Mouse (Mus musculus): ENCODE results near the gene Qsox2. TPM values are rescaled to one million over a fixed set of nuclear protein-coding genes. Genes with fewer than 3 reads are reported as not detected.

Gene Qsox2
- polyA plus RNA-seq, 2 experiments: 16.1 to 22.4 TPM

DNA sequence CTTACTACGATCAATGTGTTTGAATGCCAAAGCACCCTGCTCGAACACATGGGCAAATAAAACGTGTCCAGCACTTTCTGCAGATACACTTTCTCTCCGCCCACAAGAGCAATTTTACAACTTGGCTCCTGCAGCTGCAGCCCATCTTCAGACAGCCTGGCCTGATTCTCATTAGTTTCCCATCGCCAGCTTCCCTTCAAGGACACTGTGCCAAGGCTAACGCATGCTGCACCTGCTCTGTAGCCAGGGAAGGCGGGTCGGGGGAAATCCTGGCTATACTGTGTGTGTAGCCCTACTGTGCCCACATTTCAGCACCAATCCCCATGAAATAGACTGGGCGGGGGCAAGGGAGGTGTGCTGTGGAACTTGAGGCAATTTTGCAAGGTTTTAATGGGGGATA is 3.0 kb upstream of the Qsox2 start:
- Histone ChIP-seq H3K27me3 (ENCODE audit: control insufficient read depth, insufficient read depth, low read length) (no peaks in the 10 kb centered on the region), H3K9ac (ENCODE audit: low read depth, low read length, severe bottlenecking) (no peak overlapping the region), H3K4me1 (ENCODE audit: control insufficient read depth, insufficient read depth, low read length) (peaks cover 19% of the 10 kb centered on the region), H3K9me3 (ENCODE audit: control insufficient read depth, low read length) (no peaks in the 10 kb centered on the region), H3K27ac (replicated peaks; ENCODE audit: low read depth, low read length) (no peak overlapping the region), H3K36me3 (ENCODE audit: control insufficient read depth, insufficient read depth, low read length) (no peaks in the 10 kb centered on the region), H3K4me2 (replicated peaks; ENCODE audit: low read depth, low read length, severe bottlenecking) (no peak overlapping the region), H3K4me3 (replicated peaks; ENCODE audit: low read length) (no peak overlapping the region)
- WGBS: 26% methylated on average over 9 of the region's 9 CpGs
- ATAC-seq (ENCODE audit: low FRiP score, low read depth) (no peak), DNase-seq (ENCODE audit: low spot score) (no peak)
- no peak for TF ChIP-seq POLR2A (IDR thresholded peaks at IDR 0.05; ENCODE audit: borderline replicate concordance, extremely low read depth, insufficient read depth, insufficient read length)

- no peaks in the 10 kb centered on the region for H3K27me3 ChIP-seq (ENCODE audit: control insufficient read depth, insufficient read depth, low read length)
- H3K4me2 ChIP-seq (replicated peaks; ENCODE audit: low read depth, low read length, severe bottlenecking): peak overlapping the region; percentile 85
- DNase-seq (ENCODE audit: low spot score): no peak
- under 1% methylated on average over 44 of the region's 51 CpGs for WGBS
- peak overlapping the region; percentile 61; the same call in 1 of the 2 replicates for H3K27ac ChIP-seq (replicated peaks; ENCODE audit: low read depth, low read length)
- H3K4me1 ChIP-seq (ENCODE audit: control insufficient read depth, insufficient read depth, low read length): peaks cover 19% of the 10 kb centered on the region
- no peaks in the 10 kb centered on the region for H3K36me3 ChIP-seq (ENCODE audit: control insufficient read depth, insufficient read depth, low read length)
- TF ChIP-seq POLR2A (IDR thresholded peaks at IDR 0.05; ENCODE audit: borderline replicate concordance, extremely low read depth, insufficient read depth, insufficient read length): no peak
- H3K4me3 ChIP-seq (replicated peaks; ENCODE audit: low read length): peak overlapping the region; percentile 89
- H3K9me3 ChIP-seq (ENCODE audit: control insufficient read depth, low read length): no peaks in the 10 kb centered on the region
- ATAC-seq (ENCODE audit: low FRiP score, low read depth): peak; percentile 53
- peak overlapping the region; percentile 75 for H3K9ac ChIP-seq (ENCODE audit: low read depth, low read length, severe bottlenecking)
These were observed 540 bp downstream of the Qsox2 start for GRCm38 (mm10) chr2:26236681-26237289.

GRCm38 (mm10) chr2:26234771-26235170 is 2.6 kb downstream of the Qsox2 start:
- H3K9ac ChIP-seq (ENCODE audit: low read depth, low read length, severe bottlenecking): no peak overlapping the region
- ATAC-seq (ENCODE audit: low FRiP score, low read depth): no peak
- no peak for TF ChIP-seq POLR2A (IDR thresholded peaks at IDR 0.05; ENCODE audit: borderline replicate concordance, extremely low read depth, insufficient read depth, insufficient read length)
- DNase-seq (ENCODE audit: low spot score): no peak
- H3K4me3 ChIP-seq (replicated peaks; ENCODE audit: low read length): no peak overlapping the region
- H3K27me3 ChIP-seq (ENCODE audit: control insufficient read depth, insufficient read depth, low read length): no peaks in the 10 kb centered on the region
- H3K27ac ChIP-seq (replicated peaks; ENCODE audit: low read depth, low read length): no peak overlapping the region
- 84% methylated on average over 2 of the region's 2 CpGs for WGBS
- no peaks in the 10 kb centered on the region for H3K9me3 ChIP-seq (ENCODE audit: control insufficient read depth, low read length)
- H3K4me2 ChIP-seq (replicated peaks; ENCODE audit: low read depth, low read length, severe bottlenecking): no peak overlapping the region
- peaks cover 8% of the 10 kb centered on the region for H3K4me1 ChIP-seq (ENCODE audit: control insufficient read depth, insufficient read depth, low read length)
- H3K36me3 ChIP-seq (ENCODE audit: control insufficient read depth, insufficient read depth, low read length): no peaks in the 10 kb centered on the region

- Histone ChIP-seq H3K4me1 (ENCODE audit: control insufficient read depth, insufficient read depth, low read length) (peaks cover 6% of the 10 kb centered on the region; the same call in 1 of the 2 replicates), H3K27ac (replicated peaks; ENCODE audit: low read depth, low read length) (no peak overlapping the region), H3K9ac (ENCODE audit: low read depth, low read length, severe bottlenecking) (no peak overlapping the region), H3K27me3 (ENCODE audit: control insufficient read depth, insufficient read depth, low read length) (no peaks in the 10 kb centered on the region), H3K36me3 (ENCODE audit: control insufficient read depth, insufficient read depth, low read length) (no peaks in the 10 kb centered on the region), H3K9me3 (ENCODE audit: control insufficient read depth, low read length) (no peaks in the 10 kb centered on the region), H3K4me2 (replicated peaks; ENCODE audit: low read depth, low read length, severe bottlenecking) (no peak overlapping the region), H3K4me3 (replicated peaks; ENCODE audit: low read length) (no peak overlapping the region)
- ATAC-seq (ENCODE audit: low FRiP score, low read depth) (no peak), DNase-seq (ENCODE audit: low spot score) (no peak)
- TF ChIP-seq POLR2A (IDR thresholded peaks at IDR 0.05; ENCODE audit: borderline replicate concordance, extremely low read depth, insufficient read depth, insufficient read length): no peak
- 80% methylated on average over 5 of the region's 5 CpGs for WGBS
These were observed 3.1 kb downstream of the Qsox2 start for GRCm38 (mm10) chr2:26234253-26234652.

DNA sequence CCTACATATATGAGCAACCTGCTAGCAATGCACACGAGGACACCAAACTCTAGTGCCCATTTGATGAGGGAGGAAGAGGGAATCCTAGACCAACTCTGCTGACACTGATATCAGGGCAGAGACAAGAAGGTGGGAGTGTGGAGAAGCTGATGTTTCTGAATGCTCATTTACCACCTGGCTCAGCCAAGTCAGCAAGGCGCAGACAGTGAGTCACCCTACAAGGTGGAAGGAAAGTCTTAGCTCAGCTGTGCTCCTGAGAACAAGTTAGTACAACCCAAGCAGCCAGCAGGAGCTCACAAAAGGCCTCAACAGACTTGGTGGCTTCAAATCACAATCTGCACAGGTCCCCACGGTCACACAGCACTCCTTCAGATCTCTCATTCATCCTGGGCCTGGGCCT is 6.0 kb downstream of the Qsox2 start:
- H3K27ac ChIP-seq (replicated peaks; ENCODE audit: low read depth, low read length): no peak overlapping the region
- 72% methylated on average over 3 of the region's 3 CpGs for WGBS
- DNase-seq (ENCODE audit: low spot score) (no peak), ATAC-seq (ENCODE audit: low FRiP score, low read depth) (no peak)
- no peak overlapping the region for H3K4me2 ChIP-seq (replicated peaks; ENCODE audit: low read depth, low read length, severe bottlenecking)
- peaks cover 6% of the 10 kb centered on the region for H3K36me3 ChIP-seq (ENCODE audit: control insufficient read depth, insufficient read depth, low read length)
- H3K9me3 ChIP-seq (ENCODE audit: control insufficient read depth, low read length): no peaks in the 10 kb centered on the region
- H3K9ac ChIP-seq (ENCODE audit: low read depth, low read length, severe bottlenecking): no peak overlapping the region
- TF ChIP-seq POLR2A (IDR thresholded peaks at IDR 0.05; ENCODE audit: borderline replicate concordance, extremely low read depth, insufficient read depth, insufficient read length): no peak
- no peaks in the 10 kb centered on the region for H3K27me3 ChIP-seq (ENCODE audit: control insufficient read depth, insufficient read depth, low read length)
- no peak overlapping the region for H3K4me3 ChIP-seq (replicated peaks; ENCODE audit: low read length)
- H3K4me1 ChIP-seq (ENCODE audit: control insufficient read depth, insufficient read depth, low read length): peaks cover 3% of the 10 kb centered on the region; the same call in 1 of the 2 replicates
